Mouse (Mus musculus): Measurements from ENCODE around the gene Gm20509. TPM values are rescaled to one million over a fixed set of nuclear protein-coding genes. Genes with fewer than 3 reads are reported as not detected.
"Not testable (repeated sequence)": the region's sequence is repeated elsewhere in the genome, so short reads cannot be mapped to it uniquely, and the experiment has no call there.

Gm20509 gene
- polyA plus RNA-seq, 1 experiment = not detected

DNA sequence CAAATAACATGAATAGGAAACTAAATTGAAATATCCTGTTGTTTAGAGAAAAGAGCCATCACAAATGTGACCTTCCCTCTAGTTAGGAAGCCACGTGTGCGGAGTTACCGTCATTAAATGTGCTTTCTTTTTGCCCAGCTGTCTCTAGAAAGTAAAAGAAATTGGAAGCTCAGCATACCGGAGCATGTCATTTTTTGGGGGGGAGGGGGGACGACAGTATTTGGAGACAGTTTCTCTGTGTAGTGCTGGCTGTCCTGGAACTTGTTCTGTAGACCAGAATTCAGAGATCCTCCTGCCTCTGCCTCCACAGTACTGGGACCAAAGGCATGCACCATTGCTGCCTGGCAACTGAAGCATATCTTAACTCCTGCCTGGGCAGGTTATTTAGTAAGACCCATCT, 734 bp upstream of the Gm20509 start, which contains the start of gene Khdc3:
Khdc3 (plus strand) TSS at position 301 of the 400 bp plus-strand sequence.
- no peak for DNase-seq (ENCODE audit: low spot score)

GRCm38 (mm10) chr9:73103159-73103879, 1.0 kb downstream of the Gm20509 start:
- DNase-seq (ENCODE audit: low spot score) = peak; percentile 48

DNA sequence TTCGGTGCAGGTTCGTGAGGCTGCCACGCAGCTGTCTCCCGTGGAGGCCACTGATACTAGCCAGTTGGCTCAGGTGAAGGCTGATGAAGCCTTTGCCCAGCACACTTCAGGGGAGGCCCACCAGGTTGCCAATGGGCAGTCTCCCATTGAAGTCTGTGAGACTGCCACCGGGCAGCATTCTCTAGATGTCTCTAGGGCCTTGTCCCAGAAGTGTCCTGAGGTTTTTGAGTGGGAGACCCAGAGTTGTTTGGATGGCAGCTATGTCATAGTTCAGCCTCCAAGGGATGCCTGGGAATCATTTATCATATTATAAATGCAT, 1.6 kb downstream of the Gm20509 start:
- DNase-seq (ENCODE audit: low spot score) = no peak

- no peak for DNase-seq (ENCODE audit: low spot score)
These were observed 2.9 kb downstream of the Gm20509 start for GRCm38 (mm10) chr9:73105141-73105540.

GRCm38 (mm10) chr9:73105771-73106170, 3.5 kb downstream of the Gm20509 start:
- DNase-seq (ENCODE audit: low spot score) = no peak

DNA sequence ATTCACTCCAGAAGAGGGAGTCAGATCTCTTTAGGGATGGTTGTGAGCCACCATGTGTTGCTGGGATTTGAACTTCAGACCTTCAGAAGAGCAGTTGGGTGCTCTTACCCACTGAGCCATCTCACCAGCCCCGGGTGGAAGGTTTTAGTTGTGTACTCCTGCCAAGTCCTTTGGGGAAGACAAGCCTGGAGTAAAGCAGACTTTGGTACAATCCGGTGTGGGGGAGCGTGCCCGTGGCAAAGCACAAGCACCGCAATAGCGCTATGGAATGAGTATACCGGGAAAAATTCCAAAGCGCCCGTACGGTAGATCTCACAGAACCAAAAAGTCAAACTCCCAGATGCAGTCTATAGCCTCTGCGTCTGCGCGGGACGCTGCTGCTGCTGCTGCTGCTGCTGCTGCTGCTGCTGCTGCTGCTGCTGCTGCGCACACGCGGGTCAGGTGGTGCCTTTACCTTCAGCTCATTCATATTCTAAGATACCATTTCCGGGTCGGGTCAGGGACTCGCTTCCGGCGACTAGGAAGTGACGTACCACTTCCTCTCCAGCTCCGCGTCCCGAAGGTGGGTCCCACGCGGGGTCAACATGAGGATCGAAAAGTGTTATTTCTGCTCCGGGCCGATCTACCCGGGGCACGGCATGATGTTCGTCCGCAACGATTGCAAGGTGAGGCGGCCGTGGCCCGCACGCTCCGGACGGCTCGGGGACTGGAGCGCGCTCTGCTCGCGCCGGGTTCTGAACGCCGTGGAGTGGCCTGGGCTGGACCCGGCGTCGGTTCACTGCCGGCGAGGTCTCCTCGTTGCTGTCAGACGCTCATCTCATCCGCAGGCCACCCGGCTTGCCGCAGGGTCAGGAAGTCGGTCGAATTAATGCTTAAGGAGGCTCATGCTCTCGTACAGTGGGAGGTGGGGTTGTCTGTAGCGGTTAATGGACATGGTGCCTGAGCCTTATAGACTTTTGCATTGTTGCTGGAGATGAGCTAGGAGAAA, 10.9 kb downstream of the Gm20509 start, which contains the start of gene Rsl24d1:
Rsl24d1 (plus strand) TSS at position 508 of the 988 bp plus-strand sequence.
- peak; percentile 67 for DNase-seq (ENCODE audit: low spot score)

- not testable (repeated sequence) for DNase-seq (ENCODE audit: low spot score)
These were observed 14.4 kb downstream of the Gm20509 start for GRCm38 (mm10) chr9:73116704-73117103.

- DNase-seq (ENCODE audit: low spot score) = no peak
These were observed 15.7 kb downstream of the Gm20509 start for GRCm38 (mm10) chr9:73118012-73118411.

DNA sequence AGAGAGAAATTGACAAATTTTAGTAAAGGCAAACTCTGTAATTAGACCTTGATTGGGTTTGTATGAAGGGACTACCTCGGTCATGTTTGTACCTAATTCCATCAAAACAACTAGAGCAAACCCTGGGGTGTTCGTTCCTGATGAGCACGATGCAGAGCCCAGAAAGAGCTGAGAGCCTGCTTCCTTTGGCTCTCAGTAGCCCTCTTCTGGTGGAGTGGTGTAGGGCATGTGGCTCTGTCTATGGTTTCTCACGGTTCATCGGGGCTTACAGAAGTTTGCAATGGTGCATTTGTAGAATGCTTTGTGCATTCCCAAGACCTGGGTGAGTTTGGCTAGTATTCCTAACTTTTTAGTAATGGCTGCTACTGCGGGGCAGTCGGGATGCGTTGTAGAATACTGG, 19.5 kb downstream of the Gm20509 start:
- no peak for DNase-seq (ENCODE audit: low spot score)

DNA sequence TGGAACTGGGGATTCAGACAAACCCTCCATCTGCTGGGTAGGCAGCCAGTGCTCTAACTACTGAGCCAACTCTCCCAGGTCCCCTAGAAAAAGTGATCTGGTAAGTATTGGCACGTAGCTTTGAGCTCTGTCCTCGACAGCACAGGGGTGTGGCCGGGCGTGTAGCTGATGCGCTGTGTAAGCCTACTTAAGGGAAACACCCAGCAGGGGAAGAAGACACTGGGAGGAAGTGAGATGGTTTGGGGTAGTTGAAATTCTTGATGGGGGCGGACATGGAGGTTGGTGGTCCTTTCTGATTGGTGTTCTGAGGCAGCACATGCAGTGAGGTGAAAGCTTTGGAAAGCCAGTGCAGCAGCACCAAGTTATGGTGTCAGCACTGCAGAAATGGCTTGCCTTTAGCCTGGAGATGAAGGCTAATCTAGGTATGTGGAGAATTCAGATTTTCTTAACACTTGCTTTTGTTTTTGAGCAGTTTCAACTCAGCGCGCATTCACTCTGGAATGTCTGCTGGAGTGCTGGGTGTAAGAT, 22.8 kb downstream of the Gm20509 start:
- DNase-seq (ENCODE audit: low spot score) = no peak

- no peak for DNase-seq (ENCODE audit: low spot score)
These were observed 25.2 kb downstream of the Gm20509 start for GRCm38 (mm10) chr9:73127457-73127856.

GRCm38 (mm10) chr9:73129875-73130274, 27.6 kb downstream of the Gm20509 start:
- no peak for DNase-seq (ENCODE audit: low spot score)

- no peak for DNase-seq (ENCODE audit: low spot score)
These were observed 28.3 kb downstream of the Gm20509 start for GRCm38 (mm10) chr9:73130529-73130928.

GRCm38 (mm10) chr9:73137341-73137886, 35.1 kb downstream of the Gm20509 start:
- no peak for DNase-seq (ENCODE audit: low spot score)

GRCm38 (mm10) chr9:73154347-73154746, 52.1 kb downstream of the Gm20509 start:
- no peak for DNase-seq (ENCODE audit: low spot score)

- no peak for DNase-seq (ENCODE audit: low spot score)
These were observed 55.7 kb downstream of the Gm20509 start for GRCm38 (mm10) chr9:73157968-73158367.

GRCm38 (mm10) chr9:73159265-73159664, 57.0 kb downstream of the Gm20509 start:
- no peak for DNase-seq (ENCODE audit: low spot score)

DNA sequence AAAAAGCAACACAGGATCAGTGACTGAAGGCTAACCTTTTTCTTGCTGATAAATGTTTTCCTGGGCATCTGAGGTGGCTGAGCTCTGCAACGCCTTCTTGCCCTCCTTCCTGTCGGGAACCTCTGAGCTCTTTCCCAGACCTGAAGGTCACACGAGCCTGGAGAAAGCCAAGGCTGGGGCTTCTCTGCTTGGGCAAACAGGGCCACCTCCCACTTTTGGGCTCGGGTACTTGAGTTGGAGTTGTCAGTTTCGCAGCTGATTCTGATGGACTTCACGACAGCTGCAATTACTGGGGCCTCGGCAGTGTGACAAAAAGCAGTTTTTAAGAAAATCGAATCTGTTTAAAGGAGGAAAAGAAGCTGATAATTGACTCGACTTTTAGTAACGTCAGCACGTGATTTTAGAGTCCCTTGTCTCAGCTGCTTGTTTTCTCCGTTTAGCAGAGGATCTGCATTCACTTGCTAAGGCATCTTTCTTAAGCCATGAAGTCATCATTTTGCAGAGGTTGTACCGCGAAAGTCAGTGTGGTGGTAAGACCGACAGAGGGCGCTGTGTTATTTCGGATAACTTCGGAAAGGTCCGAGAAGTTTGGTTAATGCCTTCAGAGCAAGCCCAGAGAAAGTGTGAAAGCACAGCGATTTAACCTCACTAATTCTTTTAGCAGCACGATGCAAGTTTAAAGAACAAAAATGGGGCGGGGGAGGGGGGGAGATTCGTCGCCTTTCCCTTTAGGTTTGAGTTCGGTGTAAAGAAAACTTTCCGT, 60.5 kb downstream of the Gm20509 start:
- no peak for DNase-seq (ENCODE audit: low spot score)

DNA sequence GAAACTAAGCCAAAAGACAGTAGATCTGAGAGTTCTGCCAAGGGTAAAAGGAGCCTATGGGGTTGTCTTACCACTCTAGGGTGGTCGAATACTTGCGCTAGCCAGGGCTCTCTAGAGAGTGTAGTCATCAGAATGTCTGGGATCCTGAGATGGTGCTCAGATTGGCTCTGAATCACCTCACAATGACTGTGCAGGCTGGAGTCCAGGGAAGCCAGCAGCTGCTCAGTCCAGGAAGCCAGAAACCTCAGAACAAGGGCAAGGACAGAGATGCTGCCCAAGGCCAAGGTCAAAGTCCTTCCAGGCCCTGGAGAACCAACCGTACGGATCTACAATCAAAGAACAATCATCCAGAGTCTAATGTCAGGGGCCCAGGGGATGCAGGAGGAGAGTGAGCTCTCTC, 63.4 kb downstream of the Gm20509 start:
- DNase-seq (ENCODE audit: low spot score) = no peak

Data from urinary bladder, adult 2 months (tissue).